Mouse (Mus musculus) forebrain, embryonic 16.5 days (tissue): ENCODE data around the gene Kcna2. TPM values are rescaled to one million over a fixed set of nuclear protein-coding genes. Genes with fewer than 3 reads are reported as not detected.

Experiments used
- ATAC-seq: fragments of 200-750 bp; cut with Nextera tagmentation; 2 replicates; pipeline ENCODE4 v1.8.0; 2017; ENCODE audit warnings: mild to moderate bottlenecking, moderate library complexity
- H3K27ac ChIP-seq: fragments of 300-500 bp; sonication (generic); 2 replicates; pipeline ENCODE4 v1.5.1; 2014; ENCODE audit warnings: low read length, control low read depth
- H3K27me3 ChIP-seq: fragments of 300-500 bp; sonication (generic); replicated peaks from 2 replicates; pipeline ENCODE4 v1.6.1; 2014; ENCODE audit warnings: low read length; ENCODE audit not compliant: control insufficient read depth, insufficient read depth
- H3K36me3 ChIP-seq: fragments of 300-500 bp; sonication (generic); 2 replicates; pipeline ENCODE4 v1.6.1; 2014; ENCODE audit not compliant: control insufficient read depth, insufficient read depth
- H3K4me1 ChIP-seq: fragments of 300-500 bp; sonication (generic); replicated peaks from 2 replicates; pipeline ENCODE4 v1.6.1; 2014; ENCODE audit warnings: low read length; ENCODE audit not compliant: control insufficient read depth, insufficient read depth
- H3K4me2 ChIP-seq: fragments of 300-500 bp; sonication (generic); 2 replicates; pipeline ENCODE4 v1.6.1; 2014; ENCODE audit warnings: mild to moderate bottlenecking, low read length, control low read depth
- H3K4me3 ChIP-seq: fragments of 300-500 bp; sonication (generic); replicated peaks from 2 replicates; pipeline ENCODE4 v1.5.1; 2014; ENCODE audit warnings: mild to moderate bottlenecking, low read length, control low read depth
- H3K9ac ChIP-seq: fragments of 300-500 bp; sonication (generic); replicated peaks from 2 replicates; pipeline ENCODE4 v1.6.1; 2014; ENCODE audit warnings: low read depth, low read length, control low read depth
- H3K9me3 ChIP-seq: fragments of 300-500 bp; sonication (generic); 2 replicates; pipeline ENCODE4 v1.6.1; 2016; ENCODE audit warnings: low read length; ENCODE audit not compliant: control insufficient read depth
- WGBS: fragments of 180-500 bp; shearing (Covaris S2); extraction: QIAGEN DNeasy Blood & Tissue Kit; methylation state at CpG from one replicate; pipeline ENCODE4 v1.1.7; 2014; 5-methylcytosine and 5-hydroxymethylcytosine counted together
- polyA plus RNA-seq: library from polyadenylated mRNA; unstranded; fragments of >200 nt; fragmentation: Nextera tagmentation; extraction: Ambion mirVana; gene quantifications from 2 replicates; pipeline ENCODE4 v1.2.1, GENCODE M21; 2015

The Kcna2 gene
- polyA plus RNA-seq, 1 experiment from 2014 or later, result 0.94 TPM

DNA sequence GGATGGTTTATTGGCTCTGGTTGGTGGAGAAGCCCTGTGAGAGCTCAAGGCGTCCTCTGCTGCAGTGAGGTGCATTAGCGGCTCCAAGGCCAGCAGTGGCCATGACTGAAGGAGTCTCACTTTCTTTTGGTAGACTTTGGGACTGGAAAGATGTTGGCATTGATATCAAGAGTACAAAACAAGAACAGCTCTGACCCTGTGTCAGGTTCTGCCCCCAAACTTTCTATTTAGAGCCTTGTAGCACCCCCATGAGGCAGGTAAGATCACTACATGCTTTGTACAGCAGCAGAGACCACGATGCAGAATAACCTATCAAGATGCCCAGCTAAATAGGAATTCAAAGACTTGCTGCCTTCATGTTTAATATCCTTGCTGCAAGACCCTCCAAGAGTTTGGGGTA is 58.5 kb downstream of the Kcna2 start:
- ATAC-seq, result 0 out of 2 replicates have a peak, but pooled peaks have one; percentile 6
- no peak overlapping the region for H3K4me3 ChIP-seq
- 61% methylated on average over 3 of the region's 3 CpGs for WGBS

GRCm38 (mm10) chr3:107159859-107160324 is 58.9 kb downstream of the Kcna2 start:
- WGBS, result 4% methylated on average over 17 of the region's 17 CpGs
- Histone ChIP-seq H3K4me3 (peak overlapping the region; percentile 23), H3K9ac (peak overlapping the region; percentile 39; the same call in 1 of the 2 replicates), H3K36me3 (no peaks in the 10 kb centered on the region), H3K9me3 (no peaks in the 10 kb centered on the region), H3K4me1 (peaks cover 5% of the 10 kb centered on the region; the same call in 1 of the 2 replicates), H3K4me2 (peak overlapping the region; percentile 44), H3K27ac (no peak overlapping the region), H3K27me3 (no peaks in the 10 kb centered on the region)
- peak; percentile 71 for ATAC-seq

More for the DNA sequence above, 58.5 kb downstream of the Kcna2 start:
- H3K27ac ChIP-seq, result no peak overlapping the region
- H3K4me1 ChIP-seq, result peaks cover 5% of the 10 kb centered on the region; the same call in 1 of the 2 replicates
- H3K4me2 ChIP-seq, result peak overlapping the region; percentile 44; the same call in 1 of the 2 replicates
- H3K9ac ChIP-seq, result no peak overlapping the region
- H3K9me3 ChIP-seq, result no peaks in the 10 kb centered on the region
- H3K27me3 ChIP-seq, result no peaks in the 10 kb centered on the region
- H3K36me3 ChIP-seq, result no peaks in the 10 kb centered on the region

- Histone ChIP-seq H3K27me3 (no peaks in the 10 kb centered on the region), H3K9me3 (no peaks in the 10 kb centered on the region), H3K36me3 (no peaks in the 10 kb centered on the region), H3K4me1 (peaks cover 5% of the 10 kb centered on the region; the same call in 1 of the 2 replicates), H3K4me3 (no peak overlapping the region), H3K9ac (no peak overlapping the region), H3K27ac (no peak overlapping the region), H3K4me2 (no peak overlapping the region)
- whole genome bisulfite sequencing, result 85% methylated on average over 2 of the region's 2 CpGs
- no peak for ATAC-seq
Observed at GRCm38 (mm10) chr3:107162741-107163140, 61.8 kb downstream of the Kcna2 start.

Other genes with a start within 250 kb of the Kcna2 start
- gene Kcna3, start 65.0 kb upstream of the Kcna2 start, polyA plus RNA-seq, result 14.7 and 15.7 TPM in 2 replicates
- not detected in 2 replicates for gene Kcna10, start 81.9 kb downstream of the Kcna2 start, polyA plus RNA-seq
- gene Cym, start 120.6 kb downstream of the Kcna2 start, polyA plus RNA-seq, result not detected in 2 replicates
- gene A630076J17Rik, start 129.5 kb downstream of the Kcna2 start, polyA plus RNA-seq, result not detected in 2 replicates
- 0.19 TPM in 1 of 2 replicates, not detected in the other for gene Prok1, start 138.6 kb downstream of the Kcna2 start, polyA plus RNA-seq
- 208 and 220 TPM in 2 replicates for gene Lamtor5, start 177.7 kb downstream of the Kcna2 start, polyA plus RNA-seq
- gene Slc16a4, start 190.1 kb downstream of the Kcna2 start, polyA plus RNA-seq, result 2.4 and 2.8 TPM in 2 replicates
- 9.3 and 10.4 TPM in 2 replicates for gene Rbm15, start 232.5 kb downstream of the Kcna2 start, polyA plus RNA-seq